Mouse (Mus musculus): ENCODE measurements around the gene Ermp1. TPM values are rescaled to one million over a fixed set of nuclear protein-coding genes. Genes with fewer than 3 reads are reported as not detected.
A peak's percentile ranks its signal among the peaks of the same experiment; 100 is the strongest.

Ermp1 gene
- 11.4 and 11.7 TPM in 2 replicates for polyA plus RNA-seq (2012; ENCODE audit: insufficient read depth, insufficient read length, missing spikeins)

- Histone ChIP-seq H3K4me3 (ENCODE audit: insufficient read depth, low read length) (peak within 1 kb of the TSS; percentile 87), H3K27ac (ENCODE audit: insufficient read depth, low read depth, low read length) (peak within 1 kb of the TSS; percentile 36), H3K4me1 (ENCODE audit: control insufficient read depth, insufficient read depth, low read length) (no peaks in the 10 kb centered on the region)
- 0 out of 2 replicates have a peak, but pooled peaks have one; percentile 17 for TF ChIP-seq POLR2A (IDR thresholded peaks at IDR 0.05; ENCODE audit: borderline replicate concordance, low read depth, low read length)
- TF ChIP-seq CTCF (IDR thresholded peaks at IDR 0.05; ENCODE audit: low read depth, low read length) = no peak
Measured at GRCm38 (mm10) chr19:29647651-29648549, at the start of gene Ermp1. TSS of gene Ermp1 (minus strand) at chr19:29648415.

GRCm38 (mm10) chr19:29697245-29697874, 49.1 kb upstream of the Ermp1 start, which contains the start of gene Mlana:
TSS of gene Mlana (plus strand) at chr19:29697824.
- TF ChIP-seq CTCF (IDR thresholded peaks at IDR 0.05; ENCODE audit: low read depth, low read length) (no peak), POLR2A (IDR thresholded peaks at IDR 0.05; ENCODE audit: borderline replicate concordance, low read depth, low read length) (no peak)
- H3K27ac ChIP-seq (ENCODE audit: insufficient read depth, low read depth, low read length) = no peak within 1 kb of the TSS
- no peak within 1 kb of the TSS for H3K4me3 ChIP-seq (ENCODE audit: insufficient read depth, low read length)
- peaks cover 3% of the 10 kb centered on the region; the same call in 1 of the 2 replicates for H3K4me1 ChIP-seq (ENCODE audit: control insufficient read depth, insufficient read depth, low read length)

DNA sequence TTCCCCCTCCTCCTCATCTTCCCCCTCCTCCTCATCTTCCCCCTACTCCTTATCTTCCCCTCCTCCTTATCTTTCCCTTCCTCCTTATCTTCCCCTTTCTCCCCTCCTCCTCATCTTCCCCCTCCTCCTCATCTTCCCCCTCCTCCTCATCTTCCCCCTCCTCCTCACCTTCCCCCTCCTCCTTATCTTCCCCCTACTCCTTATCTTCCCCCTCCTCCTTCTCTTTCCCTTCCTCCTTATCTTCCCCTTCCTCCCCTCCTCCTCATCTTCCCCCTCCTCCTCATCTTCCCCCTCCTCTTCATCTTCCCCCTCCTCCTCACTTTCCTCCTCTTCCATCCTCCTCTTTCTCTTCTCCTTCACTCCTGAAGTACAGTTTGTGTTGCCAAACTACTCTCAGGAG, 48.6 kb upstream of the Ermp1 start:
- TF ChIP-seq CTCF (IDR thresholded peaks at IDR 0.05; ENCODE audit: low read depth, low read length) (no peak), POLR2A (IDR thresholded peaks at IDR 0.05; ENCODE audit: borderline replicate concordance, low read depth, low read length) (no peak)
- Histone ChIP-seq H3K4me3 (ENCODE audit: insufficient read depth, low read length) (no peak overlapping the region), H3K4me1 (ENCODE audit: control insufficient read depth, insufficient read depth, low read length) (peaks cover 3% of the 10 kb centered on the region; the same call in 1 of the 2 replicates), H3K27ac (ENCODE audit: insufficient read depth, low read depth, low read length) (no peak overlapping the region)

- H3K4me1 ChIP-seq (ENCODE audit: control insufficient read depth, insufficient read depth, low read length) = peaks cover 3% of the 10 kb centered on the region; the same call in 1 of the 2 replicates
- H3K27ac ChIP-seq (ENCODE audit: insufficient read depth, low read depth, low read length) = no peak overlapping the region
- TF ChIP-seq CTCF (IDR thresholded peaks at IDR 0.05; ENCODE audit: low read depth, low read length) (no peak), POLR2A (IDR thresholded peaks at IDR 0.05; ENCODE audit: borderline replicate concordance, low read depth, low read length) (no peak)
- no peak overlapping the region for H3K4me3 ChIP-seq (ENCODE audit: insufficient read depth, low read length)
Measured at GRCm38 (mm10) chr19:29696309-29696708, 48.1 kb upstream of the Ermp1 start.

- peaks cover 3% of the 10 kb centered on the region; the same call in 1 of the 2 replicates for H3K4me1 ChIP-seq (ENCODE audit: control insufficient read depth, insufficient read depth, low read length)
- no peak for TF ChIP-seq POLR2A (IDR thresholded peaks at IDR 0.05; ENCODE audit: borderline replicate concordance, low read depth, low read length)
- no peak for TF ChIP-seq CTCF (IDR thresholded peaks at IDR 0.05; ENCODE audit: low read depth, low read length)
Measured at GRCm38 (mm10) chr19:29695071-29695470, 46.9 kb upstream of the Ermp1 start.

DNA sequence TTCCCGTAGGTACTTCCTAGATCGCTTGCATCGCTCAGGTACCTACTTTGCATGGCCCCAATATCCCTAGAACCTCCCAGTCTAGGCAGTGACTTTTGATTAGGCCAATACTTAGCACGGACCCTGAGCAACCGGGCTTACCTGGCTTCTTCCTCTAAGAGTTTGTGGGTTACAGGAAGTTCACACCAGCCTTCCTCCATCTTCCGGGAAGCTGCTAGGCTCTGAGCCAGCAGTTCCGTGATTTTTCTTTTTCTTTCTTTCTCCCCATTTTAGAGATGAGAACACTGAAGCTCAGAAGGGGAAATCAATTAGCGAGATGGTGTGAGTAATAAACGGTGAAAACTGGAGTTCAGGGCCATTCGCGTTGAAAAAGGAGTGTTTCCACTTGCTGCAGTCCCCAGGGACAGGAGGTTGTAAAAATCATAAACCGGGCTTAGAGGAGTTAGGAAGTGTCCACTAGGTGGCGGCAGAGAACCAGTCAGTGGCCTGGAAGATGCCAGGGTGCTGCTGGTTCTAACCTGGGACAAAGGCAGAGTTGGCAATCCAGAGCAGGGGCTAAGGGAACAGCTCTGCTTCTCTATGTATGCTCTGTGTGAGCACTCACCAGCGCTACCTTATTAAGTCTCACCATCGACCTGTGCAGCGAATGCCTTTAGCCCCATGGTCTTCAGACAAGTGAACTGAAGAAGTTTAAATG, 35.8 kb upstream of the Ermp1 start:
- no peak overlapping the region for H3K4me3 ChIP-seq (ENCODE audit: insufficient read depth, low read length)
- no peaks in the 10 kb centered on the region for H3K4me1 ChIP-seq (ENCODE audit: control insufficient read depth, insufficient read depth, low read length)
- TF ChIP-seq CTCF (IDR thresholded peaks at IDR 0.05; ENCODE audit: low read depth, low read length) (peak; percentile 55), POLR2A (IDR thresholded peaks at IDR 0.05; ENCODE audit: borderline replicate concordance, low read depth, low read length) (no peak)
- no peak overlapping the region for H3K27ac ChIP-seq (ENCODE audit: insufficient read depth, low read depth, low read length)

More at GRCm38 (mm10) chr19:29695071-29695470, 46.9 kb upstream of the Ermp1 start:
- H3K4me3 ChIP-seq (ENCODE audit: insufficient read depth, low read length) = no peak overlapping the region
- H3K27ac ChIP-seq (ENCODE audit: insufficient read depth, low read depth, low read length) = no peak overlapping the region

- Histone ChIP-seq H3K4me1 (ENCODE audit: control insufficient read depth, insufficient read depth, low read length) (peaks cover 11% of the 10 kb centered on the region), H3K27ac (ENCODE audit: insufficient read depth, low read depth, low read length) (no peak overlapping the region), H3K4me3 (ENCODE audit: insufficient read depth, low read length) (no peak overlapping the region)
- TF ChIP-seq POLR2A (IDR thresholded peaks at IDR 0.05; ENCODE audit: borderline replicate concordance, low read depth, low read length) (no peak), CTCF (IDR thresholded peaks at IDR 0.05; ENCODE audit: low read depth, low read length) (no peak)
Measured at GRCm38 (mm10) chr19:29680182-29681152, 32.3 kb upstream of the Ermp1 start.

GRCm38 (mm10) chr19:29678181-29678778, 30.1 kb upstream of the Ermp1 start:
- peaks cover 16% of the 10 kb centered on the region for H3K4me1 ChIP-seq (ENCODE audit: control insufficient read depth, insufficient read depth, low read length)
- H3K4me3 ChIP-seq (ENCODE audit: insufficient read depth, low read length) = no peak overlapping the region
- TF ChIP-seq POLR2A (IDR thresholded peaks at IDR 0.05; ENCODE audit: borderline replicate concordance, low read depth, low read length) = no peak
- no peak for TF ChIP-seq CTCF (IDR thresholded peaks at IDR 0.05; ENCODE audit: low read depth, low read length)
- no peak overlapping the region for H3K27ac ChIP-seq (ENCODE audit: insufficient read depth, low read depth, low read length)
